Mouse (Mus musculus) testis, adult 2 months (tissue): ENCODE measurements around the gene Parp8. TPM values are rescaled to one million over a fixed set of nuclear protein-coding genes. Genes with fewer than 3 reads are reported as not detected.
"Not testable (repeated sequence)": the region's sequence is repeated elsewhere in the genome, so short reads cannot be mapped to it uniquely, and the experiment has no call there.

Experiments used
- H3K27ac ChIP-seq: fragments of 200-500 bp; 2 replicates; pipeline ENCODE4 v1.5.1; 2012; ENCODE audit warnings: low read depth, low read length; ENCODE audit not compliant: control insufficient read depth, insufficient read depth
- H3K27me3 ChIP-seq: fragments of 200-500 bp; 2 replicates; pipeline ENCODE4 v1.6.1; 2012; ENCODE audit warnings: mild to moderate bottlenecking, low read length, moderate library complexity; ENCODE audit not compliant: control insufficient read depth, insufficient read depth
- H3K36me3 ChIP-seq: fragments of 200-500 bp; 2 replicates; pipeline ENCODE4 v1.6.1; 2012; ENCODE audit warnings: mild to moderate bottlenecking, low read length; ENCODE audit not compliant: control insufficient read depth, insufficient read depth
- H3K4me1 ChIP-seq: fragments of 200-500 bp; 2 replicates; pipeline ENCODE4 v1.6.1; 2012; ENCODE audit warnings: low read length; ENCODE audit not compliant: control insufficient read depth, insufficient read depth
- H3K4me3 ChIP-seq: fragments of 200-500 bp; 2 replicates; pipeline ENCODE4 v1.5.1; 2012; ENCODE audit warnings: low read depth, mild to moderate bottlenecking, low read length, moderate library complexity, mixed read lengths; ENCODE audit not compliant: control insufficient read depth
- CTCF ChIP-seq: fragments of 200-500 bp; IDR thresholded peaks from 2 replicates; pipeline ENCODE4 v1.5.1; 2012; ENCODE audit warnings: low read depth, mild to moderate bottlenecking, inconsistent platforms, low read length, moderate library complexity; ENCODE audit not compliant: control insufficient read depth, insufficient read depth, insufficient replicate concordance
- POLR2A ChIP-seq: fragments of 200-500 bp; IDR thresholded peaks from 2 replicates; pipeline ENCODE4 v1.6.1; 2012; ENCODE audit warnings: low read depth, mild to moderate bottlenecking, inconsistent platforms, low read length, moderate library complexity; ENCODE audit not compliant: control insufficient read depth
- polyA plus RNA-seq: library from polyadenylated mRNA; depleted of rRNA; stranded (reverse); fragments of >200 nt; gene quantifications from 2 replicates; pipeline ENCODE4 v1.2.3, GENCODE M21; 2012

Parp8 gene
- polyA plus RNA-seq, 1 experiment, result 5.8 TPM

- TF ChIP-seq POLR2A, result no peak
- no peak for TF ChIP-seq CTCF
- Histone ChIP-seq H3K4me1 (no peaks in the 10 kb centered on the region), H3K27ac (no peak overlapping the region), H3K36me3 (no peaks in the 10 kb centered on the region), H3K4me3 (no peak overlapping the region), H3K27me3 (no peaks in the 10 kb centered on the region)
These were observed 78.8 kb downstream of the Parp8 start for GRCm38 (mm10) chr13:116946566-116946965.

- TF ChIP-seq POLR2A (no peak), CTCF (no peak)
- no peak overlapping the region for H3K4me3 ChIP-seq
- H3K36me3 ChIP-seq, result no peaks in the 10 kb centered on the region
- H3K4me1 ChIP-seq, result no peaks in the 10 kb centered on the region
- H3K27me3 ChIP-seq, result no peaks in the 10 kb centered on the region
- H3K27ac ChIP-seq, result no peak overlapping the region
These were observed 83.9 kb downstream of the Parp8 start for GRCm38 (mm10) chr13:116941280-116942015.

- TF ChIP-seq POLR2A (no peak), CTCF (no peak)
- H3K27ac ChIP-seq, result no peak overlapping the region
- H3K4me3 ChIP-seq, result no peak overlapping the region
- no peaks in the 10 kb centered on the region for H3K4me1 ChIP-seq
- H3K27me3 ChIP-seq, result no peaks in the 10 kb centered on the region
- H3K36me3 ChIP-seq, result no peaks in the 10 kb centered on the region
These were observed 84.6 kb downstream of the Parp8 start for GRCm38 (mm10) chr13:116940761-116941160.

GRCm38 (mm10) chr13:116937019-116937418 lies 88.3 kb downstream of the Parp8 start:
- H3K36me3 ChIP-seq, result not testable (repeated sequence)

GRCm38 (mm10) chr13:116917387-116917930 lies 107.9 kb downstream of the Parp8 start:
- Histone ChIP-seq H3K27me3 (no peaks in the 10 kb centered on the region), H3K4me1 (no peaks in the 10 kb centered on the region), H3K36me3 (no peaks in the 10 kb centered on the region), H3K27ac (no peak overlapping the region), H3K4me3 (no peak overlapping the region)
- TF ChIP-seq POLR2A, result no peak

More at GRCm38 (mm10) chr13:116937019-116937418, 88.3 kb downstream of the Parp8 start:
- not testable (repeated sequence) for H3K4me3 ChIP-seq, H3K27me3 ChIP-seq, H3K27ac ChIP-seq, H3K4me1 ChIP-seq

GRCm38 (mm10) chr13:116908284-116908683 lies 117.1 kb downstream of the Parp8 start:
- Histone ChIP-seq H3K4me3 (no peak overlapping the region), H3K36me3 (no peaks in the 10 kb centered on the region), H3K4me1 (no peaks in the 10 kb centered on the region), H3K27me3 (no peaks in the 10 kb centered on the region), H3K27ac (no peak overlapping the region)
- no peak for TF ChIP-seq CTCF
- no peak for TF ChIP-seq POLR2A

- no peaks in the 10 kb centered on the region for H3K4me1 ChIP-seq
- H3K27me3 ChIP-seq, result no peaks in the 10 kb centered on the region
- no peak overlapping the region for H3K27ac ChIP-seq
- H3K36me3 ChIP-seq, result no peaks in the 10 kb centered on the region
- no peak overlapping the region for H3K4me3 ChIP-seq
- TF ChIP-seq POLR2A, result no peak
- no peak for TF ChIP-seq CTCF
These were observed 121.9 kb downstream of the Parp8 start for GRCm38 (mm10) chr13:116903394-116903793.

- no peak overlapping the region for H3K4me3 ChIP-seq
- no peak for TF ChIP-seq CTCF
- TF ChIP-seq POLR2A, result no peak
- no peak overlapping the region for H3K27ac ChIP-seq
- no peaks in the 10 kb centered on the region for H3K4me1 ChIP-seq
- no peaks in the 10 kb centered on the region for H3K36me3 ChIP-seq
- H3K27me3 ChIP-seq, result no peaks in the 10 kb centered on the region
These were observed 126.9 kb downstream of the Parp8 start for GRCm38 (mm10) chr13:116898395-116898794.
